Mouse (Mus musculus) G1E (cell line): ENCODE measurements at regions not wholly inside any gene's neighbourhood (a gene's known extent, or its start where the extent isn't known, plus 50 kb on each side); places are given as distances from the start of the nearest gene placed in this dataset.

ENCODE experiments used
- ATAC-seq: 2 replicates; pipeline ENCODE4 v1.8.0; 2016; ENCODE audit warnings: mild to moderate bottlenecking; ENCODE audit not compliant: insufficient number of reproducible peaks, poor library complexity, low FRiP score, severe bottlenecking; ENCODE audit errors: extremely low read depth
- DNase-seq: peaks from one replicate; pipeline ENCODE4 v3.0.0; 2012; ENCODE audit warnings: low spot score
- H3K27me3 ChIP-seq: 2 replicates; pipeline ENCODE4 v1.6.1; 2012; ENCODE audit warnings: mild to moderate bottlenecking, low read length, inconsistent platforms; ENCODE audit not compliant: insufficient read depth
- H3K36me3 ChIP-seq: replicated peaks from 2 replicates; pipeline ENCODE3; 2012; ENCODE audit warnings: mild to moderate bottlenecking, inconsistent platforms
- H3K4me1 ChIP-seq: 2 replicates; pipeline ENCODE4 v1.6.1; 2012; ENCODE audit warnings: low read depth, low read length, inconsistent platforms, mixed read lengths; ENCODE audit not compliant: insufficient read depth
- H3K4me3 ChIP-seq: 2 replicates; pipeline ENCODE4 v1.5.1; 2012; ENCODE audit warnings: low read depth, mild to moderate bottlenecking, inconsistent platforms, low read length, moderate library complexity, mixed read lengths
- H3K9me3 ChIP-seq: replicated peaks from 2 replicates; pipeline ENCODE4 v1.6.1; 2012; ENCODE audit warnings: inconsistent platforms
- CTCF ChIP-seq: IDR thresholded peaks from 2 replicates; pipeline ENCODE4 v1.5.1; 2012; ENCODE audit warnings: low read depth, low read length, inconsistent platforms, mixed read lengths
- GATA1 ChIP-seq: IDR thresholded peaks from 2 replicates; pipeline ENCODE4 v1.6.1; 2012; ENCODE audit warnings: borderline replicate concordance, low read length, inconsistent platforms, mixed read lengths
- GATA2 ChIP-seq: IDR thresholded peaks from 2 replicates; pipeline ENCODE4 v1.6.1; 2012; ENCODE audit warnings: low read depth, low read length, inconsistent platforms, borderline replicate concordance
- POLR2AphosphoS5 ChIP-seq: IDR thresholded peaks from 2 replicates; pipeline ENCODE4 v1.6.1; 2012; ENCODE audit warnings: low read depth, low read length, inconsistent platforms; ENCODE audit not compliant: insufficient replicate concordance
- TAL1 ChIP-seq: conservative IDR thresholded peaks from 2 replicates; pipeline ENCODE4 v1.6.1; 2012; ENCODE audit warnings: low read depth, low read length, inconsistent platforms, mixed read lengths

DNA sequence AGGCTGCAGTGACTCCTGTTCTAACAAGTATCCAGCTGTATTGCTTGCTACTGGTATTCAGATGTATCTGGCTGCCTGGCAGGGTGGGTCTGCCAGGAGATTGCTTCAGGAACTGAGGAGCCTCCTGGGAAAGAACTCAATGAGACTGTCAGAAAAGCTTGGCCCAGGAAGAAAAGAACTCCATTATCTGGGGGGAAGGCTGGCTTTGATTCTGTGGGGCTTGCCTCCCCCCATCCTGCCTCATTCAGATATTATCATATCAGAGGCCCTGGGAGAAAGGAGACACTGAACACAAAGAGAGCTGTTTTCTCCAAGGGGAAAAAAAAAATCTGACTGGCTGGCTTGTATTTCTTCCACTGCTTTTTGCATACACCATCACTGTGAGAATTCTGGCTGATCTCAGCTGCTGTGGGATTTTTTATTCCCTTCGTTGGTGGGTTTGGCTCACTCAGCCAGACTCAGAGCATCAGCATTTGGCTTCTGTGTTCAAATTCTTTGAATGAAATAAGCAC lies 552.0 kb upstream of the Tbl1xr1 start:
- no peaks in the 10 kb centered on the region for H3K27me3 ChIP-seq
- no peak for ATAC-seq
- no peak for DNase-seq
- TF ChIP-seq GATA1 (no peak), GATA2 (no peak), TAL1 (no peak), POLR2AphosphoS5 (no peak), CTCF (no peak)
- H3K4me1 ChIP-seq, result no peaks in the 10 kb centered on the region
- H3K36me3 ChIP-seq, result no peaks in the 10 kb centered on the region
- no peaks in the 10 kb centered on the region for H3K9me3 ChIP-seq
- H3K4me3 ChIP-seq, result no peak overlapping the region

GRCm38 (mm10) chr3:21530862-21531261 lies 545.6 kb upstream of the Tbl1xr1 start:
- H3K4me1 ChIP-seq, result no peaks in the 10 kb centered on the region
- ATAC-seq (no peak), DNase-seq (no peak)
- no peaks in the 10 kb centered on the region for H3K27me3 ChIP-seq
- TF ChIP-seq GATA2 (no peak), TAL1 (no peak), CTCF (no peak), POLR2AphosphoS5 (no peak), GATA1 (no peak)
- H3K4me3 ChIP-seq, result no peak overlapping the region
- no peaks in the 10 kb centered on the region for H3K9me3 ChIP-seq
- no peaks in the 10 kb centered on the region for H3K36me3 ChIP-seq

- ATAC-seq, result no peak
- Histone ChIP-seq H3K9me3 (no peaks in the 10 kb centered on the region), H3K27me3 (no peaks in the 10 kb centered on the region), H3K4me1 (no peaks in the 10 kb centered on the region), H3K4me3 (no peak overlapping the region), H3K36me3 (no peaks in the 10 kb centered on the region)
- no peak for TF ChIP-seq POLR2AphosphoS5
- TF ChIP-seq TAL1, result no peak
- no peak for TF ChIP-seq GATA1
- no peak for TF ChIP-seq CTCF
- TF ChIP-seq GATA2, result no peak
- DNase-seq, result no peak
Measured at GRCm38 (mm10) chr3:21539138-21539537, 537.3 kb upstream of the Tbl1xr1 start.

DNA sequence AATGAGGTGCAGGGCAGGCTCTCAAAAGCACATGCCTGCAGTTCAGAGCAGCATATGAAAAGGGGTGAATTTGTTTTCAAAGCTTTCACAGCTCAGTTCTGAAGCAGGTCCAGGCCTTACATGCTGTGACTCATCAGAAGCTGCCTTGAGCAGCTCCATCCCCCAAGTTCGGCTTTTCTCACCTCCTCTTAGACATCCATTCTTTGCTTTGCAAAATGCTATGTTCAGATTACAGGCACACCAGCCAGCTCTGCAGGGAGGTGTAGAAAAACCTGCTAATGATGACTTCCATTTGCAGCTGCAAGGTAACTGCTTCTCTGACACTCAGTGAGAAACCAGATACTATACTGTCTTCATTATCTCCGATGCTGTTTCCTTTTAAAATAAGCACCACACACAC lies 532.0 kb upstream of the Tbl1xr1 start:
- no peaks in the 10 kb centered on the region for H3K27me3 ChIP-seq
- H3K4me3 ChIP-seq, result no peak overlapping the region
- H3K36me3 ChIP-seq, result no peaks in the 10 kb centered on the region
- no peaks in the 10 kb centered on the region for H3K4me1 ChIP-seq
- TF ChIP-seq POLR2AphosphoS5 (no peak), GATA1 (no peak), TAL1 (no peak), GATA2 (no peak), CTCF (no peak)
- H3K9me3 ChIP-seq, result no peaks in the 10 kb centered on the region
- ATAC-seq, result no peak
- DNase-seq, result no peak

- Histone ChIP-seq H3K4me3 (no peak overlapping the region), H3K9me3 (no peaks in the 10 kb centered on the region), H3K4me1 (no peaks in the 10 kb centered on the region), H3K36me3 (no peaks in the 10 kb centered on the region), H3K27me3 (no peaks in the 10 kb centered on the region)
- DNase-seq (no peak), ATAC-seq (no peak)
- TF ChIP-seq GATA1 (no peak), GATA2 (no peak)
Measured at GRCm38 (mm10) chr3:21545156-21545893, 531.1 kb upstream of the Tbl1xr1 start.

DNA sequence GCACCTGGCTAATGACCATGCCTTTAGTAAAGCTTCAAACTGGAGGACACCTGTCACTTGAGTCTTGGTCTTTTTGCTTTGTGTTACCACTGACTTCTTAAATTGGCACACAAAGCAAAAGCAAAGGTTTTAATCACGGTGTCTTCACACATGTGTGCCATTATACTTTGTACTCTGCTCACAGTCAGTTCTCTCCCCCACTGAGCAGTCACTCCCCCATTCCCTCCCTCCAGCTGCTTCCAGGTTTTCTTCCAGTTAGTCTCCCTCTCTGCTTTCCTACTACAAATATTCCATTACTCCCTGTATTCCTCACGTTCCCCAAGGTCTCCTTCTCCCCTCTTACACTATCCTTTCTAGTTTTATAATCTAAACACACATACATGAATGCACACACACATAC lies 530.0 kb upstream of the Tbl1xr1 start:
- Histone ChIP-seq H3K27me3 (no peaks in the 10 kb centered on the region), H3K4me1 (no peaks in the 10 kb centered on the region), H3K4me3 (no peak overlapping the region), H3K9me3 (no peaks in the 10 kb centered on the region), H3K36me3 (no peaks in the 10 kb centered on the region)
- ATAC-seq, result no peak
- no peak for DNase-seq
- TF ChIP-seq TAL1 (no peak), CTCF (no peak), GATA1 (no peak), POLR2AphosphoS5 (no peak), GATA2 (no peak)
